Mouse (Mus musculus) bone marrow, adult 2 months (tissue): ENCODE measurements around the gene Glt1d1.

Source experiments
- CTCF ChIP-seq: fragments of 200-500 bp; IDR thresholded peaks from 2 replicates; pipeline ENCODE4 v1.5.1; 2011; ENCODE audit warnings: low read length, control low read depth; ENCODE audit not compliant: control insufficient read depth, insufficient read depth
- POLR2A ChIP-seq: fragments of 200-500 bp; IDR thresholded peaks from 2 replicates; pipeline ENCODE4 v1.6.1; 2011; ENCODE audit warnings: low read depth, mild to moderate bottlenecking, control low read depth, low read length, borderline replicate concordance; ENCODE audit not compliant: control insufficient read depth

- TF ChIP-seq POLR2A (no peak), CTCF (no peak)
Measured at GRCm38 (mm10) chr5:127741331-127741730, 109.3 kb downstream of the Glt1d1 start.
